Mouse (Mus musculus) forebrain, embryonic 14.5 days (tissue): ENCODE results near the gene Diexf. TPM values are rescaled to one million over a fixed set of nuclear protein-coding genes. Genes with fewer than 3 reads are reported as not detected.
A peak's percentile ranks its signal among the peaks of the same experiment; 100 is the strongest.

ENCODE experiments used
- ATAC-seq: fragments of 200-750 bp; cut with Nextera tagmentation; 2 replicates; pipeline ENCODE4 v1.8.0; 2017; ENCODE audit warnings: mild to moderate bottlenecking, moderate library complexity
- DNase-seq: peaks from one replicate; pipeline ENCODE4 v3.0.0-alpha.2; 2015; ENCODE audit warnings: low spot score
- H3K27ac ChIP-seq: fragments of 300-500 bp; sonication (generic); 2 replicates; pipeline ENCODE4 v1.5.1; 2014; ENCODE audit warnings: low read depth, mild to moderate bottlenecking, control low read depth, low read length, moderate library complexity
- H3K27me3 ChIP-seq: fragments of 300-500 bp; sonication (generic); replicated peaks from 2 replicates; pipeline ENCODE4 v1.6.1; 2014; ENCODE audit warnings: low read length, control low read depth, mixed read lengths; ENCODE audit not compliant: control insufficient read depth, insufficient read depth
- H3K36me3 ChIP-seq: fragments of 300-500 bp; sonication (generic); 2 replicates; pipeline ENCODE4 v1.6.1; 2014; ENCODE audit warnings: low read length, control low read depth; ENCODE audit not compliant: control insufficient read depth, insufficient read depth
- H3K4me1 ChIP-seq: fragments of 300-500 bp; sonication (generic); 2 replicates; pipeline ENCODE4 v1.6.1; 2014; ENCODE audit warnings: antibody characterized with exemption, low read length, control low read depth; ENCODE audit not compliant: control insufficient read depth, insufficient read depth
- H3K4me2 ChIP-seq: fragments of 300-500 bp; sonication (generic); 2 replicates; pipeline ENCODE4 v1.6.1; 2014; ENCODE audit warnings: mild to moderate bottlenecking, control low read depth, low read length
- H3K4me3 ChIP-seq: fragments of 300-500 bp; sonication (generic); 2 replicates; pipeline ENCODE4 v1.5.1; 2014; ENCODE audit warnings: low read depth, low read length, control low read depth
- H3K9ac ChIP-seq: fragments of 300-500 bp; sonication (generic); 2 replicates; pipeline ENCODE4 v1.6.1; 2014; ENCODE audit warnings: mild to moderate bottlenecking, low read length, control low read depth, moderate library complexity
- H3K9me3 ChIP-seq: fragments of 300-500 bp; sonication (generic); replicated peaks from 2 replicates; pipeline ENCODE4 v1.6.1; 2016; ENCODE audit warnings: low read length, control low read depth, mixed read lengths; ENCODE audit not compliant: control insufficient read depth
- WGBS: fragments of 180-500 bp; shearing (Covaris S2); extraction: QIAGEN DNeasy Blood & Tissue Kit; methylation state at CpG from one replicate; pipeline ENCODE4 v1.1.7; 2014; 5-methylcytosine and 5-hydroxymethylcytosine counted together
- polyA plus RNA-seq: library from polyadenylated mRNA; unstranded; fragments of >200 nt; fragmentation: Nextera tagmentation; extraction: Ambion mirVana; gene quantifications from 2 replicates; pipeline ENCODE4 v1.2.1, GENCODE M21; 2014

The Diexf gene
- polyA plus RNA-seq, 1 experiment from 2014 or later = 9.6 TPM

GRCm38 (mm10) chr1:193086842-193087476 is 43.1 kb downstream of the Diexf start:
- ATAC-seq (no peak), DNase-seq (no peak)
- no peaks in the 10 kb centered on the region for H3K36me3 ChIP-seq
- no peaks in the 10 kb centered on the region for H3K9me3 ChIP-seq
- H3K27ac ChIP-seq = 0 out of 2 replicates have a peak overlapping the region, but pooled peaks have one; percentile 14
- H3K4me3 ChIP-seq = no peak overlapping the region
- H3K4me1 ChIP-seq = peaks cover 23% of the 10 kb centered on the region
- H3K4me2 ChIP-seq = no peak overlapping the region
- H3K27me3 ChIP-seq = no peaks in the 10 kb centered on the region
- H3K9ac ChIP-seq = no peak overlapping the region
- WGBS = 70% methylated on average over 9 of the region's 9 CpGs

DNA sequence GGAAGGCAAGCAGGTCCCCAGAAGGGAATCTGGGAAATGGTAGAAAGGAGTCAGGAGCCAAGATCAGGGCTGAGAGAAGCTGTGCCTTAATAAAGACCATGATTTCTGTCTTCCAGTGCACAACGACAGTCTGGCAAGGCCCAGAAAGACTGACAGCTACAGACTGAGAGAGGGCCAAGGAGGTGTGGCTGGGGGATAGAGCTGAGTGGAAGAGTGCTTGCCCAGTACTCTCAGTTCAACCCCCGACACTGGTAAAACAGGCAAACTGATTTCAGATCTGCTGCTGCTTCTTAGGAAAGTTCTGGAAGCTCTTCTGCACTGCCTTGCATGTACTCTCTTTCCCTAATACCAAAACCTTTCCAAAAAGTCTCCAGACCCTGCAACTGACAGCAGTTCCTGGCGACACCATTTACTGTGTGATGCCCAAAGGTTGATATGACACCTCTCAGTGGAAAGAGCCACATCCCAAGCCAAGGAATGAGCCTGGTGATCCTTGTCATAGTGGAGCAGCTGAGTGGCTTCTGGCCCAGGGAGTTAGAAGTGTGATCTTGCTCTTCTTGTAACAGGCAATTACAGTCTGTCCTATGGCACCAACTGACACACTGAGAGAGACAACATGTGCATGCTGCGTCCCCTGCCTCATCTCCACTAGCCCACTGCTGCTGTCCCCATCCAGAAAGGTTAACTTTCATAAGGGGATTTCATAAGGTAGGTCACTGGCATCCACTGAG is 43.8 kb downstream of the Diexf start:
- Histone ChIP-seq H3K27ac (no peak overlapping the region), H3K27me3 (no peaks in the 10 kb centered on the region), H3K9ac (no peak overlapping the region), H3K4me1 (peaks cover 26% of the 10 kb centered on the region), H3K9me3 (no peaks in the 10 kb centered on the region), H3K36me3 (no peaks in the 10 kb centered on the region), H3K4me3 (no peak overlapping the region), H3K4me2 (no peak overlapping the region)
- ATAC-seq (no peak), DNase-seq (no peak)
- 74% methylated on average over 4 of the region's 4 CpGs for WGBS

- H3K27ac ChIP-seq = no peak overlapping the region
- H3K4me1 ChIP-seq = peaks cover 22% of the 10 kb centered on the region
- no peaks in the 10 kb centered on the region for H3K36me3 ChIP-seq
- H3K4me3 ChIP-seq = no peak overlapping the region
- H3K27me3 ChIP-seq = no peaks in the 10 kb centered on the region
- H3K9ac ChIP-seq = no peak overlapping the region
- WGBS = 76% methylated on average over 5 of the region's 5 CpGs
- no peak for ATAC-seq
- H3K9me3 ChIP-seq = no peaks in the 10 kb centered on the region
- no peak overlapping the region for H3K4me2 ChIP-seq
- DNase-seq = no peak
Measured at GRCm38 (mm10) chr1:193085541-193086020, 44.5 kb downstream of the Diexf start.

- no peak overlapping the region for H3K27ac ChIP-seq
- H3K9me3 ChIP-seq = no peaks in the 10 kb centered on the region
- ATAC-seq = no peak
- H3K9ac ChIP-seq = no peak overlapping the region
- peaks cover 15% of the 10 kb centered on the region for H3K4me1 ChIP-seq
- H3K27me3 ChIP-seq = no peaks in the 10 kb centered on the region
- no peaks in the 10 kb centered on the region for H3K36me3 ChIP-seq
- H3K4me2 ChIP-seq = no peak overlapping the region
- no peak for DNase-seq
- 97% methylated on average over 1 of the region's 1 CpGs for WGBS
- H3K4me3 ChIP-seq = no peak overlapping the region
Measured at GRCm38 (mm10) chr1:193084016-193084415, 46.1 kb downstream of the Diexf start.

DNA sequence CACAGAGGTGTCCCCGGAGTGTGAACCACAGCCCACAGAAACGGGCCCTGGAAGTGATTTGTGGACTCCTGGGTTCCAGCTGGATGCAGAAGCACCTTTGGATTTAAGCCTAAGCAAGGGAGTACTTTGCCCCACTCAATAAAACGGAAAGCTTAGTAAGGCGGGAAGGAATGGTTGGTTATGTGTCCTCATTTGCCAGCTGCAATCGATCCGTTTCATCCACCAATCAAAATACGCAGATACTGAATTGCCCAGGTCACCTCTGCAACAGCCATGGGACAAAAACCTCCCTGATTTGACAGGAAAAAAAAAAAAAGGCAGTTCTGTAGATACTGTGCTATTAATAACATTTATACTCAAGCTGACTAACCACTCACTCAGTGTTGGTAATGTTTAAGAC is 47.0 kb downstream of the Diexf start:
- Histone ChIP-seq H3K36me3 (no peaks in the 10 kb centered on the region), H3K9ac (no peak overlapping the region), H3K27me3 (no peaks in the 10 kb centered on the region), H3K4me1 (peaks cover 15% of the 10 kb centered on the region), H3K4me2 (no peak overlapping the region), H3K27ac (peak overlapping the region; percentile 22; the same call in 1 of the 2 replicates), H3K4me3 (no peak overlapping the region), H3K9me3 (no peaks in the 10 kb centered on the region)
- 0 out of 2 replicates have a peak, but pooled peaks have one; percentile 5 for ATAC-seq
- 54% methylated on average over 7 of the region's 7 CpGs for WGBS
- no peak for DNase-seq

DNA sequence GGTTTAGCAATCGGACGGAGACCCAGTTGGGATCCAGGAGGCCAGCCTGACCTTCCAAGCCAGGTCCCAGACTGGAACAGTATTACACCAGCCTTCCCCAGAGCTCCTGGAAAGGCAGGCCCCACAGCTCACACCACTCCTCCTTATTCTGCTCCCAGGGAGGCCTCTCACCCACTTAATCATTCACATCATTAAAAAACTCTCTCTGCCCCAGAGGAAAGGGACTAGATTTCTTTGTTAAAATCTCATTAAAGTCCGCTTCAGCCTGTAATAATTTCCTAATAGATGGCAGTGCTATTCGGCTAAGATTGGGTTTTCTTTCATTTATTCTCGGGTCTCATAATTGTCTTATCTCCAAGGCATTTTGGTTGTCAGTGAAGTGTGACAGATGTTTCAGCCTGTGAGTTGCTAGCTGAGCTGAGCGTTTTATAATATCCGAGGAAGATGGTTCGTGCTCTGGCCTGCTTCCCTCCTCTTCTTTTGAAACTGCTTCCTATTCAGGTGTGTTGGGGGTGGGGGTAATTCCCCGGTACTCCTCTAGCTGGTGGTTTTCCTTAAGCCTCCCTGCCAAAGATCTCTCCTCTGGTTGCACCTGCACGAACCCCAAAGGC is 47.7 kb downstream of the Diexf start:
- no peak overlapping the region for H3K4me2 ChIP-seq
- no peaks in the 10 kb centered on the region for H3K27me3 ChIP-seq
- DNase-seq = peak; percentile 46
- H3K27ac ChIP-seq = peak overlapping the region; percentile 22; the same call in 1 of the 2 replicates
- ATAC-seq = peak; percentile 71
- no peaks in the 10 kb centered on the region for H3K9me3 ChIP-seq
- 15% methylated on average over 10 of the region's 10 CpGs for WGBS
- no peaks in the 10 kb centered on the region for H3K36me3 ChIP-seq
- H3K9ac ChIP-seq = peak overlapping the region; percentile 29; the same call in 1 of the 2 replicates
- no peak overlapping the region for H3K4me3 ChIP-seq
- peaks cover 15% of the 10 kb centered on the region for H3K4me1 ChIP-seq

DNA sequence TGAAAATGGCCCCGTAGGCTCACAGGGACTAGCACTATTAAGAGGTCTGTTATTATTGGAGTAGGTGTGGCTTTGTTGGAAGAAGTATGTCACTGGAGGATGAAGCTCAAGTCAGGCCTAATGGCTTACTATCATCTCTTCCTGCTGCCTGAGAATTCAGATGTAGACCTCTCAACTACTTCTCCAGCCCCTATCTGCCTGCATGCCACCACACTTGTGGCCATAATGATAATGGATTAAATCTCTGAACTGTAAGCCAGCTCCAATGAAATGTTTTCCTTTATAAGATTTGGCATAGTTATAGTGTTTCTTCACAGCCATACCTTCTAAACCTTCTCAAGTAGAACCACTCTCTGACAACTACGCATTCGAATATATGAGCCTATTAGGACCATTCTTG is 67.5 kb downstream of the Diexf start:
- ATAC-seq = no peak
- 90% methylated on average over 3 of the region's 3 CpGs for WGBS
- Histone ChIP-seq H3K9ac (no peak overlapping the region), H3K4me1 (no peaks in the 10 kb centered on the region), H3K4me3 (no peak overlapping the region), H3K4me2 (no peak overlapping the region), H3K9me3 (no peaks in the 10 kb centered on the region), H3K36me3 (no peaks in the 10 kb centered on the region), H3K27ac (no peak overlapping the region), H3K27me3 (no peaks in the 10 kb centered on the region)
- DNase-seq = no peak

DNA sequence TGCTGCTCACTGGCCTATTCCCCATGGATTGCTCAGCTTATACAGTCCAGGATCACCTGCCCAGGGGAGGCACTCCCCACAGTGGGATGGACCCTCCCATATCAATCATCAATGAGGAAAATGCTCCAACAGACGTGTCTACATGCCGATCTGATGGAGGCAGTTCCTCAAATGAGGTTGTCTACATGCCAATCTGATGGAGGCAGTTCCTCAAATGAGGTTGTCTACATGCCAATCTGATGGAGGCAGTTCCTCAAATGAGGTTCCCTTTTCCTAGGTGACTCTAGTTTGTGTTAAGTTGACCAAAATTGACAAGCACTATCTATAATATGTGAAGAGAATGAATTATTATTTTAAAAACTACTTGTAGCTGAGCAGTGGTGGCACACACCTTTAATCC is 69.9 kb downstream of the Diexf start:
- H3K9me3 ChIP-seq = no peaks in the 10 kb centered on the region
- no peaks in the 10 kb centered on the region for H3K27me3 ChIP-seq

DNA sequence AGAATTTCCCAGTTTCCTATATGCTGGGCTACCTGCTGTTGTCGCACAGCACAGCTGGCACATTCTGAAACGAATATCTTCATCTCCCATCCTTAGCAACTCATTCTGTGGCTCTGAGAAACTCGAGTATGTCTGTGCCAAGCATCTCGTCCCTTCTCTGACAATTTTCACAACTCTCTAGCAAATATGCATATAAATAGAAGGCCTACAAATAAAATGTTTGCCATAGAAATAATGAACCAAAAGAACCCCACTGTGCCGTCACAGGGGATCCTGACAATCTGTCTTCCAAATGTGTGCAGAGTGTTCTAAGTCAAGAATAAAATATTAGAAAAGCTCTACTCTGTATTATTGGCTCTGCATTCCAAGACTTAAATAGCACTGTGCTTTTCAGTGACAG is 70.5 kb downstream of the Diexf start:
- DNase-seq = no peak
- H3K36me3 ChIP-seq = no peaks in the 10 kb centered on the region
- no peak overlapping the region for H3K4me3 ChIP-seq
- H3K4me1 ChIP-seq = no peaks in the 10 kb centered on the region
- no peaks in the 10 kb centered on the region for H3K9me3 ChIP-seq
- no peak overlapping the region for H3K27ac ChIP-seq
- H3K4me2 ChIP-seq = no peak overlapping the region
- H3K9ac ChIP-seq = no peak overlapping the region
- H3K27me3 ChIP-seq = no peaks in the 10 kb centered on the region
- ATAC-seq = no peak
- WGBS = 65% methylated on average over 5 of the region's 5 CpGs

More for the DNA sequence above, 69.9 kb downstream of the Diexf start:
- Histone ChIP-seq H3K4me3 (no peak overlapping the region), H3K4me2 (no peak overlapping the region), H3K4me1 (no peaks in the 10 kb centered on the region), H3K36me3 (no peaks in the 10 kb centered on the region), H3K27ac (no peak overlapping the region), H3K9ac (no peak overlapping the region)
- WGBS = 84% methylated on average over 2 of the region's 2 CpGs
- DNase-seq (no peak), ATAC-seq (no peak)
